Mouse (Mus musculus) heart, embryonic 11.5 days (tissue): Measurements from ENCODE around the gene Rtbdn. TPM values are rescaled to one million over a fixed set of nuclear protein-coding genes. Genes with fewer than 3 reads are reported as not detected.
A peak's percentile ranks its signal among the peaks of the same experiment; 100 is the strongest.

Experiments
- ATAC-seq: fragments of 200-750 bp; cut with Nextera tagmentation; replicated peaks from 2 replicates; pipeline ENCODE4 v1.8.0; 2017; ENCODE audit warnings: moderate library complexity; ENCODE audit not compliant: insufficient number of reproducible peaks, low FRiP score, low TSS enrichment
- H3K27ac ChIP-seq: fragments of 300-500 bp; sonication (generic); 2 replicates; pipeline ENCODE4 v1.5.1; 2014; ENCODE audit warnings: mild to moderate bottlenecking, low read depth, low read length
- H3K27me3 ChIP-seq: fragments of 300-500 bp; sonication (generic); 2 replicates; pipeline ENCODE4 v1.6.1; 2014; ENCODE audit warnings: mild to moderate bottlenecking, low read length, mixed read lengths; ENCODE audit not compliant: control insufficient read depth, insufficient read depth
- H3K36me3 ChIP-seq: fragments of 300-500 bp; sonication (generic); 2 replicates; pipeline ENCODE4 v1.6.1; 2014; ENCODE audit warnings: mild to moderate bottlenecking, low read length, moderate library complexity, mixed read lengths; ENCODE audit not compliant: control insufficient read depth, insufficient read depth
- H3K4me1 ChIP-seq: fragments of 300-500 bp; sonication (generic); 2 replicates; pipeline ENCODE4 v1.6.1; 2014; ENCODE audit warnings: low read length; ENCODE audit not compliant: control insufficient read depth, insufficient read depth
- H3K4me2 ChIP-seq: fragments of 300-500 bp; sonication (generic); 2 replicates; pipeline ENCODE4 v1.6.1; 2014; ENCODE audit warnings: mild to moderate bottlenecking, moderate library complexity
- H3K4me3 ChIP-seq: fragments of 300-500 bp; sonication (generic); 2 replicates; pipeline ENCODE4 v1.5.1; 2014; ENCODE audit warnings: low read depth, low read length
- H3K9ac ChIP-seq: fragments of 300-500 bp; sonication (generic); 2 replicates; pipeline ENCODE4 v1.6.1; 2014; ENCODE audit warnings: mild to moderate bottlenecking, low read depth, low read length, moderate library complexity
- H3K9me3 ChIP-seq: fragments of 300-500 bp; sonication (generic); replicated peaks from 2 replicates; pipeline ENCODE4 v1.6.1; 2016; ENCODE audit warnings: low read length; ENCODE audit not compliant: control insufficient read depth
- WGBS: fragments of 180-500 bp; shearing (Covaris S2); extraction: QIAGEN DNeasy Blood & Tissue Kit; methylation state at CpG from one replicate; pipeline ENCODE4 v1.1.7; 2014; ENCODE audit not compliant: insufficient replicate concordance; 5-methylcytosine and 5-hydroxymethylcytosine counted together
- polyA plus RNA-seq: library from polyadenylated mRNA; unstranded; fragments of >200 nt; fragmentation: Nextera tagmentation; extraction: Ambion mirVana; gene quantifications from 2 replicates; pipeline ENCODE4 v1.2.1, GENCODE M21; 2014

Gene Rtbdn
- polyA plus RNA-seq, 1 experiment from 2014 or later = not detected

DNA sequence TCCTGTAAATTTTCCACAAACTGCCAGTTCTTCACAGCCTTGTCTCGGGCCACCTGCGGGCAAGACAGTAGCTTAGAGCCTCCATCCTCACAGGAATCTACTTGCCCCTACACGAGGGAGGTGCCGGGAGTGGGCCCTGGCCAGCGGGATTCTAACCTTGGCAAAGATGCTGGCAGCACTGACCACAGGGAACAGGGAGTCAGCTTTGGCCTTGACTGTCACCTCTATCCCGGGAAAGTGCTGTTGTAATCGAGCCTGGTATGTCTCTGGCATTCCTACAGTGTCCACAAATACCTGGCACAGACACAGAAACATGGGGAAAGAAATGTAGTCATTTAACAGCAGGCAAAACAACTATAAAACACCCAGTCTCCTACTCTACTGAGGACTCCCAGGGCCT is 13.0 kb downstream of the Rtbdn start:
- Histone ChIP-seq H3K9ac (no peak overlapping the region), H3K4me2 (no peak overlapping the region), H3K4me3 (no peak overlapping the region), H3K27ac (no peak overlapping the region), H3K36me3 (peaks cover 7% of the 10 kb centered on the region), H3K4me1 (no peaks in the 10 kb centered on the region), H3K9me3 (no peaks in the 10 kb centered on the region), H3K27me3 (no peaks in the 10 kb centered on the region)
- ATAC-seq = no peak
- 93% methylated on average over 7 of the region's 7 CpGs for WGBS

DNA sequence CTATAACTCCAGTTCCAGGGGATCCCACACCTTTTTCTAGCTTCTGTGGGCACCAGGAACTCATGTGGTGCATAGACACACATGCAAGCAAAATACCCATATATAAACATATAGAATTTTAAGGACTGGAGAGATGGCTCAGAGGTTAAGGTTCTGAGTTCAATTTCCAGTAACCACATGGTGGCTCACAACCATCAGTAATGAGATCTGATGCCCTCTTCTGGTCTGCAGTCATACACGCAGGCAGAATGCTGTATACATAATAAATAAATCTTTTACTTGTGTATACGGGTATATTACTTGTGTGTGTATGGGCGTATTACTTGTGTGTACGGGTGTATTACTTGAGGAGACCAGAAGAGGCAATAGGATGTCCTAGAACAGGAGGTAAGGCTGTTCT is 17.2 kb downstream of the Rtbdn start:
- Histone ChIP-seq H3K4me1 (peaks cover 18% of the 10 kb centered on the region), H3K4me2 (no peak overlapping the region), H3K27me3 (no peaks in the 10 kb centered on the region), H3K27ac (no peak overlapping the region), H3K9me3 (no peaks in the 10 kb centered on the region), H3K9ac (no peak overlapping the region), H3K36me3 (peaks cover 7% of the 10 kb centered on the region), H3K4me3 (no peak overlapping the region)
- 79% methylated on average over 4 of the region's 4 CpGs for WGBS
- ATAC-seq = no peak

DNA sequence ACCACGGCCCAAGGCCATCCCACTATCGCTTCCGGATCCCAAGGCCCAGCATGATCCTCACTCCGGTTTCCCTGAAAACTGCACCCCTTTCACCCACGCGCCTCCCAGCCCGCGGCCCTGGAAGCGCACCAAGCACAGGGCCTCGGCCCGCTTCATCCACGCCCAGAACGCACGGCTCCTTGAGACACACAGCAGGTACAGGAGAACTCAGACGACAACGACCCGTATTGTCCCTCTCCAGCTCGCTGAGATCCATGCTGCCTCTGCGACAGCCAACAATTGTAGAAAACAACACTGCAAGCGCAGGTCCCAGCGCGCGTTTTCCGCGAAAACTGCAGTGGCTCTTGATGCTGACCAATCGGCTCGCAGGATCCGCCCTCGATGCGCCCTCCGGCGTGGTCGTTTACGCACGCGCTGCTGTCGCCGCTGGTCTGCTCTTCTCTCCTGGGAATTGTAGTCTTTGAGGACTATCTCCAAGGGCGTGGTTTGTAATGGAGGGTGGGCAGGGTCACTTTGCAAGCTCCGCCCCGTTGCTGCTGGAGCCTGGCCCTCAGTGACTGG is 19.0 kb downstream of the Rtbdn start:
- ATAC-seq = peak; percentile 85
- H3K4me2 ChIP-seq = peak overlapping the region; percentile 87
- under 1% methylated on average over 41 of the region's 41 CpGs for whole genome bisulfite sequencing
- no peaks in the 10 kb centered on the region for H3K9me3 ChIP-seq
- no peaks in the 10 kb centered on the region; the same call in none of the 2 replicates for H3K36me3 ChIP-seq
- H3K27me3 ChIP-seq = no peaks in the 10 kb centered on the region
- peak overlapping the region; percentile 70 for H3K9ac ChIP-seq
- peak overlapping the region; percentile 58 for H3K27ac ChIP-seq
- peaks cover 23% of the 10 kb centered on the region for H3K4me1 ChIP-seq
- H3K4me3 ChIP-seq = peak overlapping the region; percentile 65

DNA sequence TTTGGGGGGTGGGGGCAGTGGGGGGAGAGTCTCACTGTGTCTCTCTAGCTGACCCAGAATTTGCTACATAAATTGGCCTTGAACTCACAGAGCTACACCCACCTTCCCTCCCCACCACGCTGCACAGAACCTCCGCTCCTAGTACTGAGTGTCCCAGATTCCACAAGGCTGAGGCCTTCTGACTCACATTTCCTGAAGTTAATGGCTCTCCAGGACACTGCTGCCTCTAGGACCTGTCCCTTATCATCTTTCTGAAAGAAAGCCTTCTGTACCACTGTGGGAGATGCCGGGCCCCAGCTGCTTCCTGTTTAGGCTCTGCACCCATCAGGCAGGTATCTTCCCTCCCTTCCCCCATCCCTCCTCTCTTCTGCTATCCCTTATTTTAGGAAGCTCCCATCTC is 19.8 kb downstream of the Rtbdn start:
- no peak overlapping the region; the same call in 1 of the 2 replicates for H3K9ac ChIP-seq
- no peak for ATAC-seq
- peaks cover 29% of the 10 kb centered on the region for H3K4me1 ChIP-seq
- WGBS = 21% methylated on average over 3 of the region's 3 CpGs
- H3K4me3 ChIP-seq = peak overlapping the region; percentile 65; the same call in 1 of the 2 replicates
- peak overlapping the region; percentile 87 for H3K4me2 ChIP-seq
- H3K27me3 ChIP-seq = no peaks in the 10 kb centered on the region
- peak overlapping the region; percentile 72 for H3K27ac ChIP-seq
- H3K36me3 ChIP-seq = peaks cover 7% of the 10 kb centered on the region
- no peaks in the 10 kb centered on the region for H3K9me3 ChIP-seq

DNA sequence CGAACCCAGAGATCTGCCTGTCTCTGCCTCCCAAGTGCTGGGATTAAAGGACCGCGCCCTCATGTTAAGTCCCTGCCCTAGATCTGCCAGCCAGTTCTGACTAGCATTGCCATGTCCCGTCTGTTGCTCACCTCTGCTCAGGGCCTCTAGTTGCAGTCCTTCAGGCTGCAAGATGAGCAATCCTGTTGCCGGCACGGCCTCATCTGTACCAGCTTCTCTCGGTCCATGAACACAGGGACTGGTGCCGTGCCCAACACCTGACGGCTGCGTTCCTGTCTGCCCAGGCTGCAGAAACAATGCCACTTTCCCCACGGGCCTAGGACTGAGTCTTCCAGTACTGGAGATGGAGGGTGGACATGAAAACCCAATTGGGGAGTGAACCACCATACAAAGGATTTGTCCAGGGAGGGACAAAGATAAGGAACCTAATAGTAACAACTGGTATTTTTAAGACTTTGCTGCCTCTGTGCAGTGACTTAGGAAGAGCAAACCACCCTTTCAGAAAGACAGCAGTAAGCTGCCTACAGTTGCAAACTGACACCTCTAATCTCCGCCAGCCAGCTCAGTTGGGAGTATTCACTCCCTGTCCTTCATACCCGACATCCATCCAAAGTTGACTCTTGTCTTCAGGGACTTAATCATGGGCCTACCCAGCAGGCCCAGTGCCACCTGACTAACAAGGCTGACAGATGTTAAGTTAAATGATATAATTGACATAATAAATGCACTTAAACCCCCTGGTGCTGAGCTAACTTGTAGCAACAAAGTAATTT is 20.9 kb downstream of the Rtbdn start:
- H3K9ac ChIP-seq = no peak overlapping the region
- H3K4me1 ChIP-seq = peaks cover 29% of the 10 kb centered on the region
- H3K27me3 ChIP-seq = no peaks in the 10 kb centered on the region
- H3K27ac ChIP-seq = no peak overlapping the region
- no peak overlapping the region for H3K4me3 ChIP-seq
- no peak for ATAC-seq
- whole genome bisulfite sequencing = 83% methylated on average over 13 of the region's 13 CpGs
- peak overlapping the region; percentile 92; the same call in 1 of the 2 replicates for H3K4me2 ChIP-seq
- no peaks in the 10 kb centered on the region for H3K9me3 ChIP-seq
- peaks cover 12% of the 10 kb centered on the region for H3K36me3 ChIP-seq

DNA sequence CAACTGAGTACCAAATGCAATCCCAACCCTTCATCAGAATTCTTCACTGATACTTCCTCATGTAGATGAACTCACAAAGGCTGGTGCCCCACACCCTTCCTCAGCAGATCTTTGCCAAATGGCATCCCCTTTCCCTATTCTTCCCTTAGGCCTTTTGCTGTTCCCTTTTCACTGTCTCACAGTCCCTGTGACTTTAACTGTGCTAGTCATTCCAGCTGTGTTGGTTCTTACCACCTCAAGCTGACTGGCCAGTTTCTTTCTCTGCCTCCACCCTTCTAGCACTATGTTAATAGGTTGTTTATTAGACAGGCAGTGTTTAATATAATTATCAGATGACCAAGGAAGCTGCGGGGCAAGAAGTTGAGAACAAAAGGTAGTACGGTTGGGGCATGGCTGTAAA is 21.9 kb downstream of the Rtbdn start:
- peak overlapping the region; percentile 97 for H3K9ac ChIP-seq
- H3K4me2 ChIP-seq = peak overlapping the region; percentile 92
- no peak for ATAC-seq
- peak overlapping the region; percentile 77 for H3K27ac ChIP-seq
- WGBS = 25% methylated on average over 2 of the region's 2 CpGs
- H3K4me3 ChIP-seq = peak overlapping the region; percentile 64
- H3K9me3 ChIP-seq = no peaks in the 10 kb centered on the region
- H3K36me3 ChIP-seq = peaks cover 12% of the 10 kb centered on the region
- H3K4me1 ChIP-seq = peaks cover 29% of the 10 kb centered on the region
- H3K27me3 ChIP-seq = no peaks in the 10 kb centered on the region

DNA sequence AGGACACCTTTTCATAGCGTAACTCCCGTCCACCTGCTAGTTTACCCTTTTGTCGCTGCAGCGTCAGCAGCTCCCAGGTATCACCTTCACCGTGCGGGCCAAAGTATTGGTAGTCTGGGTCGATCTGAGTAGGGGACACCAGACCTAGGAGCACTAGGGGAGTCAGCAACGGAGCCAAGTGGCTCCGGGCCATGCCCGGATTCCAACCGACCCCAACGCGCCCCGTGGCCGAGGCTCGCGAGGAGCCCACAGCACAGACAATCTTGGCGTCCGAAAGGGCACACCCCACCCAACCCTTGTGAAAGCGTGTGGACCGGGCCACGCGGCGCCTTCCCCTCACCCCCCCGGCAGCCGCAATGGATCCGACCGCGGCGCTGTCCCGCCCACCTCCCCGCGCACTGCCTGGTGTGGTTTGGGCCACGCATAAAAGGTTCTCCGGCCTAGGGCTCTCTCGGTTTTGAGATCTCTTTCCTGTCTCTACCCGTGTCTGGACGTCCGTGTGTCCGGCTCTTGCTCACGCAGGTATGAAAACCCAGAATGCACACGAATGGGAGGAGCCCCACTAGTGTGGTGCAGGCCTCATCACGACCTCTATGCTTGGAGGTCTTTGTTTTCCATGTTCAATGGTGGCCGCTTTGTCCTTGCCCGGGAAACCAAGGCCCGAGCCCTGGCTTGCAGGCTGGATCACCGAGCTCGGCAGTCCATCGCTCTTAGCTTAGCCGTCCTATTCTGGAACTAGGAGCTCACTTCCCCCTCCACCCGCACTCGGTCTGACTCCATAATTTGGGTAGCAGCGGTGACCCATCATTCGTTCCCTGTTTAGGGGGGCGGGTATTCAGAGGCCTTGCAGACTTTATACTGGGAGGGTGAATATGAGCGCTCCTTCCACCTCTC is 22.7 kb downstream of the Rtbdn start, which contains the start of the genes Gm49661, Prdx2 and Rnaseh2a:
Gm49661 (minus strand) TSS at position 193 of the 894 bp plus-strand sequence.
Prdx2 (plus strand) TSS at position 347 of the 894 bp plus-strand sequence.
Rnaseh2a (minus strand) TSS at position 527 of the 894 bp plus-strand sequence.
- H3K9ac ChIP-seq = peak within 1 kb of the TSS; percentile 97
- H3K4me2 ChIP-seq = peak within 1 kb of the TSS; percentile 92
- peak within 1 kb of the TSS; percentile 77 for H3K27ac ChIP-seq
- no peaks in the 10 kb centered on the region for H3K9me3 ChIP-seq
- under 1% methylated on average over 56 of the region's 56 CpGs for WGBS
- peak within 1 kb of the TSS; percentile 64 for H3K4me3 ChIP-seq
- ATAC-seq = peak; percentile 64
- H3K27me3 ChIP-seq = no peaks in the 10 kb centered on the region
- peaks cover 29% of the 10 kb centered on the region for H3K4me1 ChIP-seq
- H3K36me3 ChIP-seq = peaks cover 12% of the 10 kb centered on the region

DNA sequence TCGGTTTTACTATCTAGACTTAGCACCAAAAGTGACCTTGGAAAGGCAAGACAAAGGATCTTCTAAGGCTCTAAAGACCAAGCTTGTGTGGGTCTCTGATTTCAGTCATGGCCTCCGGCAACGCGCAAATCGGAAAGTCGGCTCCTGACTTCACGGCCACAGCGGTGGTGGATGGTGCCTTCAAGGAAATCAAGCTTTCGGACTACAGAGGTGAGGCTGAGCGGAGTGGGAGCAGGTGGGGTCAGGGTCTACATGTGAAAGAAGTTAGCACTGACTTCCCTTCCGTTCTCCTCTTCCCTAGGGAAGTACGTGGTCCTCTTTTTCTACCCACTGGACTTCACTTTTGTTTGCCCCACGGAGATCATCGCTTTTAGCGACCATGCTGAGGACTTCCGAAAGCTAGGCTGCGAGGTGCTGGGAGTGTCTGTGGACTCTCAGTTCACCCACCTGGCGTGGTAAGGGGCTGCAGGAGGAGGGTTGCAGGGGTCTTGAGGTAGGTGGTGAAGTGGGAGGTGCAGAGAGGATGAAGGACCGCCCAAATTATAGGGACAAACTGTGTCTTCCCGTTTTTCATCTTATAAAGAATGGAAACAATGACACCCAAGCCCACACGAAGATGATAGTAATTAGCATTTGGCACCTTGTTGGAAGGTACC is 23.5 kb downstream of the Rtbdn start:
- Histone ChIP-seq H3K27ac (peak overlapping the region; percentile 77), H3K4me2 (peak overlapping the region; percentile 92), H3K4me1 (peaks cover 25% of the 10 kb centered on the region), H3K9me3 (no peaks in the 10 kb centered on the region), H3K36me3 (peaks cover 12% of the 10 kb centered on the region), H3K27me3 (no peaks in the 10 kb centered on the region), H3K4me3 (peak overlapping the region; percentile 64), H3K9ac (peak overlapping the region; percentile 97)
- ATAC-seq = no peak
- 13% methylated on average over 21 of the region's 21 CpGs for WGBS
